Mouse (Mus musculus): Measurements from ENCODE around the gene Slco3a1.

- TF ChIP-seq CTCF (conservative IDR thresholded peaks at IDR 0.05; ENCODE audit: low read length) (no peak), NANOG (IDR thresholded peaks at IDR 0.05; ENCODE audit: borderline replicate concordance, low read length) (no peak)
Measured at GRCm38 (mm10) chr7:74529183-74529757, 25.3 kb downstream of the Slco3a1 start.

Measured in E14TG2a.4 (cell line).